Mouse (Mus musculus) lung, postnatal 0 days (tissue): ENCODE data around the gene Kcnk13.

Experiments
- CTCF ChIP-seq: IDR thresholded peaks from 2 replicates; pipeline ENCODE4 v1.5.1; 2016; ENCODE audit warnings: antibody characterized with exemption, mild to moderate bottlenecking
- EP300 ChIP-seq: IDR thresholded peaks from 2 replicates; pipeline ENCODE4 v1.6.1; 2016; ENCODE audit warnings: antibody characterized with exemption, mild to moderate bottlenecking, control low read depth

DNA sequence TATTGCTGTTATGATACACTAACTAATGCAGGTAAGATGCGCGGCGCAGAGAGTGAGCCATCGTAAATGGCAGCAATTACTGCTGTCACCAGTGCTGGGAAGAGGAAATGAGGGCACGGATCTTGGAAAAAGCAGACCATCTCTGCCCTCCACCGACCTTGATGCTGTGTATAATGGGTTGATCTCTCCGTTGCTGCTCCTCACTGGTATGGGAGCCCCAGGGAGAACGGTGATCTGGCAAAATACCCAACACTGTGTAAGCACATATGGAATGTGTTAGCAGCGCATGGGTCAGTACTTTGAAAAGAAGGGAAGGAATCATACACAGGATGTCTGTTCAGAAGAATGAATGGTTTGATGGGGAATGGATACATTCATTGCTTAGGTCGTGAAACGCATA, 128.7 kb downstream of the Kcnk13 start:
- TF ChIP-seq CTCF (no peak), EP300 (no peak)
